Comparison of ENCODE assay signal across 8 mouse cellular contexts in genomic region chr12:23189546-23189945, GRCm38 (mm10).
DNase-seq lines count a peak whose midpoint lies in the region; ATAC-seq and TF ChIP-seq lines count a peak whose summit lies in the region.
"Not testable (repeated sequence)": the region's sequence is repeated elsewhere in the genome, so short reads cannot be mapped to it uniquely, and the experiment has no call there.

No protein-coding gene starts in this region.

- ATAC-seq in hindbrain, embryonic 13.5 days (ENCODE audit: low FRiP score), result peak; percentile 94
- peak; percentile 98 for ATAC-seq in lung, embryonic 14.5 days (ENCODE audit: insufficient read depth)
- peak; percentile 90 for ATAC-seq in neural tube, embryonic 13.5 days (ENCODE audit: low read depth)

- not testable (repeated sequence) for H3K27me3 ChIP-seq in hindbrain, embryonic 13.5 days; lung, embryonic 14.5 days (ENCODE audit: insufficient read depth, low read length); neural tube, embryonic 13.5 days

- WGBS in hindbrain, embryonic 13.5 days, result under 1% methylated on average over 35 of the region's 42 CpGs
- under 1% methylated on average over 42 of the region's 42 CpGs for WGBS in lung, embryonic 14.5 days
- under 1% methylated on average over 30 of the region's 42 CpGs for WGBS in neural tube, embryonic 13.5 days

- H3K36me3 ChIP-seq in hindbrain, embryonic 13.5 days; lung, embryonic 14.5 days (ENCODE audit: insufficient read depth); neural tube, embryonic 13.5 days: not testable (repeated sequence)

- H3K9ac ChIP-seq in hindbrain, embryonic 13.5 days, result peak overlapping the region; percentile 69
- peak overlapping the region; percentile 56 for H3K9ac ChIP-seq in lung, embryonic 14.5 days
- H3K9ac ChIP-seq in neural tube, embryonic 13.5 days, result peak overlapping the region; percentile 67

- H3K4me2 ChIP-seq in hindbrain, embryonic 13.5 days, result peak overlapping the region; percentile 51
- peak overlapping the region; percentile 47 for H3K4me2 ChIP-seq in lung, embryonic 14.5 days
- H3K4me2 ChIP-seq in neural tube, embryonic 13.5 days, result peak overlapping the region; percentile 52

- DNase-seq in WW6 (ENCODE audit: low read depth, low spot score), result peak; percentile 40
- peak; percentile 67 for DNase-seq in embryo, embryonic 9.5 days (ENCODE audit: extremely low spot score)
- peak; percentile 19 to 24 for DNase-seq in gastrocnemius, postnatal 4 days (ENCODE audit: low spot score in 2 of 2)
- DNase-seq in layer of hippocampus, postnatal 25 days (ENCODE audit: extremely low spot score in 1 of 2, low spot score in 1 of 2), result peak; percentile 4
- peak; percentile 84 for DNase-seq in lung, embryonic 14.5 days
- DNase-seq in testis, postnatal 14 days (ENCODE audit: low spot score), result peak; percentile 18

- H3K4me3 ChIP-seq in hindbrain, embryonic 13.5 days, result peak overlapping the region; percentile 48
- H3K4me3 ChIP-seq in lung, embryonic 14.5 days (ENCODE audit: low read depth, low read length), result peak overlapping the region; percentile 43
- H3K4me3 ChIP-seq in neural tube, embryonic 13.5 days, result peak overlapping the region; percentile 48

- H3K4me1 ChIP-seq in hindbrain, embryonic 13.5 days (replicated peaks); lung, embryonic 14.5 days (ENCODE audit: insufficient read depth); neural tube, embryonic 13.5 days (replicated peaks): not testable (repeated sequence)

- H3K9me3 ChIP-seq in hindbrain, embryonic 13.5 days; lung, embryonic 14.5 days (ENCODE audit: low read depth, low read length); neural tube, embryonic 13.5 days: not testable (repeated sequence)

- H3K27ac ChIP-seq in hindbrain, embryonic 13.5 days, result 0 out of 2 replicates have a peak overlapping the region, but pooled peaks have one; percentile 23
- not testable (repeated sequence) for H3K27ac ChIP-seq in lung, embryonic 14.5 days (ENCODE audit: low read depth); neural tube, embryonic 13.5 days (replicated peaks)

- not testable (repeated sequence) for TF ChIP-seq CTCF in lung, embryonic 14.5 days (IDR thresholded peaks at IDR 0.05; ENCODE audit: low read depth)

Comparison
In these comparisons a context has a peak if more than half of its experiments do, and no peak if none do; other contexts are left out.
1. DNase-seq: peak in every context shown above with its lines; median percentile 84 in lung, embryonic 14.5 days; 67 in embryo, embryonic 9.5 days; 40 in WW6; 22 in gastrocnemius, postnatal 4 days; 18 in testis, postnatal 14 days; 4 in layer of hippocampus, postnatal 25 days.